Comparison of ENCODE assay signal across 18 mouse cellular contexts in genomic region chr9:70993326-70993725, GRCm38 (mm10). TPM values are rescaled to one million over a fixed set of nuclear protein-coding genes. Genes with fewer than 3 reads are reported as not detected.
DNase-seq lines count a peak whose midpoint lies in the region; ATAC-seq and TF ChIP-seq lines count a peak whose summit lies in the region.
"Had no signal": no experiment of that assay in that cellular context is flagged by ENCODE, and none has a peak within 500 bp of the region (broad histone marks: within the 10 kb centered on the region; RNA-seq: fewer than 3 reads in every experiment).

No protein-coding gene starts in this region.

- H3K27ac ChIP-seq in heart, embryonic 11.5 days (ENCODE audit: low read depth, low read length) = no peak overlapping the region
- H3K27ac ChIP-seq in stomach, embryonic 14.5 days (ENCODE audit: low read length) = no peak overlapping the region
- no peak overlapping the region for H3K27ac ChIP-seq in stomach, postnatal 0 days (replicated peaks)
- H3K27ac ChIP-seq in neural tube, embryonic 15.5 days (replicated peaks) = no peak overlapping the region
- H3K27ac ChIP-seq: embryonic facial prominence, embryonic 15.5 days; forebrain, embryonic 10.5 days; hindbrain, postnatal 0 days; midbrain, embryonic 15.5 days had no signal

- no peak for ATAC-seq in heart, embryonic 11.5 days (replicated peaks; ENCODE audit: insufficient number of reproducible peaks, low FRiP score, low TSS enrichment)
- peak; percentile 56; the same call in 1 of the 2 replicates for ATAC-seq in stomach, embryonic 14.5 days (ENCODE audit: insufficient number of reproducible peaks, insufficient read depth, low FRiP score, low read depth)
- no peak for ATAC-seq in stomach, postnatal 0 days (ENCODE audit: low FRiP score, low TSS enrichment)
- ATAC-seq in neural tube, embryonic 15.5 days (ENCODE audit: low FRiP score) = no peak
- ATAC-seq: hindbrain, postnatal 0 days; intestine, postnatal 0 days; midbrain, embryonic 15.5 days had no signal

- WGBS in heart, embryonic 11.5 days (ENCODE audit: insufficient replicate concordance) = 75% methylated on average over 6 of the region's 6 CpGs
- WGBS in stomach, embryonic 14.5 days = 40% methylated on average over 6 of the region's 6 CpGs
- WGBS in stomach, postnatal 0 days = 42% methylated on average over 6 of the region's 6 CpGs
- 56% methylated on average over 6 of the region's 6 CpGs for WGBS in neural tube, embryonic 15.5 days

- H3K9me3 ChIP-seq in heart, embryonic 11.5 days (replicated peaks; ENCODE audit: control insufficient read depth, low read length) = no peaks in the 10 kb centered on the region
- H3K9me3 ChIP-seq in stomach, embryonic 14.5 days (ENCODE audit: control insufficient read depth, low read depth, low read length) = peaks cover 3% of the 10 kb centered on the region; the same call in 1 of the 2 replicates
- no peaks in the 10 kb centered on the region for H3K9me3 ChIP-seq in stomach, postnatal 0 days (ENCODE audit: control insufficient read depth, low read length)
- 0 out of 2 replicates have a peak, but pooled peaks cover 3% of the 10 kb centered on the region for H3K9me3 ChIP-seq in neural tube, embryonic 15.5 days (replicated peaks)
- H3K9me3 ChIP-seq: embryonic facial prominence, embryonic 15.5 days; forebrain, embryonic 10.5 days; G1E; midbrain, embryonic 15.5 days had no signal

- no peak overlapping the region for H3K4me2 ChIP-seq in heart, embryonic 11.5 days
- H3K4me2 ChIP-seq in stomach, embryonic 14.5 days (replicated peaks; ENCODE audit: low read depth, low read length) = no peak overlapping the region
- H3K4me2 ChIP-seq in stomach, postnatal 0 days (replicated peaks; ENCODE audit: low read depth) = no peak overlapping the region
- H3K4me2 ChIP-seq in neural tube, embryonic 15.5 days = no peak overlapping the region
- H3K4me2 ChIP-seq: embryonic facial prominence, embryonic 15.5 days; midbrain, embryonic 15.5 days had no signal

- no peaks in the 10 kb centered on the region for H3K27me3 ChIP-seq in heart, embryonic 11.5 days (ENCODE audit: control insufficient read depth, insufficient read depth, low read length)
- no peaks in the 10 kb centered on the region for H3K27me3 ChIP-seq in stomach, embryonic 14.5 days (ENCODE audit: control insufficient read depth, insufficient read depth, low read length)
- H3K27me3 ChIP-seq in stomach, postnatal 0 days (ENCODE audit: control insufficient read depth, insufficient read depth, low read length) = no peaks in the 10 kb centered on the region; the same call in 1 of the 2 replicates
- H3K27me3 ChIP-seq in neural tube, embryonic 15.5 days (replicated peaks) = no peaks in the 10 kb centered on the region
- H3K27me3 ChIP-seq: embryonic facial prominence, embryonic 15.5 days; midbrain, embryonic 15.5 days had no signal

- TF ChIP-seq EP300 in stomach, postnatal 0 days (optimal IDR thresholded peaks at IDR 0.05) = no peak

- no peak for TF ChIP-seq CTCF in stomach, postnatal 0 days (IDR thresholded peaks at IDR 0.05; ENCODE audit: low read depth)

- peak; percentile 24 for DNase-seq in heart, adult 11 months
- DNase-seq in kidney, postnatal 14 days = peak; percentile 48
- DNase-seq in kidney, postnatal 25 days = no peak
- DNase-seq in stomach, postnatal 0 days (ENCODE audit: low spot score) = no peak
- DNase-seq: adrenal gland, postnatal 14 days; cerebellum, postnatal 10 days; liver; thymus, adult 2 months had no signal

- H3K9ac ChIP-seq in heart, embryonic 11.5 days (ENCODE audit: low read depth, low read length) = no peak overlapping the region
- H3K9ac ChIP-seq in stomach, embryonic 14.5 days (replicated peaks; ENCODE audit: low read depth, low read length) = no peak overlapping the region
- no peak overlapping the region for H3K9ac ChIP-seq in stomach, postnatal 0 days (ENCODE audit: low read length)
- H3K9ac ChIP-seq in neural tube, embryonic 15.5 days (replicated peaks) = no peak overlapping the region
- H3K9ac ChIP-seq: embryonic facial prominence, embryonic 15.5 days; midbrain, embryonic 15.5 days had no signal

- no peaks in the 10 kb centered on the region for H3K4me1 ChIP-seq in heart, embryonic 11.5 days (ENCODE audit: control insufficient read depth, insufficient read depth, low read length)
- no peaks in the 10 kb centered on the region for H3K4me1 ChIP-seq in stomach, embryonic 14.5 days (ENCODE audit: control insufficient read depth, insufficient read depth, low read length)
- no peaks in the 10 kb centered on the region for H3K4me1 ChIP-seq in stomach, postnatal 0 days (replicated peaks; ENCODE audit: control insufficient read depth, insufficient read depth)
- no peaks in the 10 kb centered on the region for H3K4me1 ChIP-seq in neural tube, embryonic 15.5 days
- H3K4me1 ChIP-seq: embryonic facial prominence, embryonic 15.5 days; forebrain, embryonic 10.5 days; midbrain, embryonic 15.5 days had no signal

- H3K4me3 ChIP-seq in heart, embryonic 11.5 days (ENCODE audit: low read depth, low read length) = no peak overlapping the region
- no peak overlapping the region for H3K4me3 ChIP-seq in stomach, embryonic 14.5 days (ENCODE audit: low read depth, low read length)
- no peak overlapping the region for H3K4me3 ChIP-seq in stomach, postnatal 0 days (ENCODE audit: low read depth, low read length)
- H3K4me3 ChIP-seq in neural tube, embryonic 15.5 days (replicated peaks) = no peak overlapping the region
- H3K4me3 ChIP-seq: embryonic facial prominence, embryonic 15.5 days; forebrain, embryonic 10.5 days; midbrain, embryonic 15.5 days; myocyte had no signal

- H3K36me3 ChIP-seq in heart, embryonic 11.5 days (ENCODE audit: control insufficient read depth, insufficient read depth, low read length) = no peaks in the 10 kb centered on the region
- H3K36me3 ChIP-seq in stomach, embryonic 14.5 days (ENCODE audit: control insufficient read depth, insufficient read depth, low read length) = no peaks in the 10 kb centered on the region
- H3K36me3 ChIP-seq in stomach, postnatal 0 days (ENCODE audit: control insufficient read depth, insufficient read depth, low read length) = no peaks in the 10 kb centered on the region
- no peaks in the 10 kb centered on the region for H3K36me3 ChIP-seq in neural tube, embryonic 15.5 days
- H3K36me3 ChIP-seq: embryonic facial prominence, embryonic 15.5 days; forebrain, embryonic 10.5 days; G1E; midbrain, embryonic 15.5 days had no signal

RNA-seq across cellular contexts. Expression of gene Lipc, which starts 41.3 kb away (rescaled TPM):
- 0.21 and 0.56 TPM in 2 replicates for polyA plus RNA-seq in heart, embryonic 11.5 days (2014; fragmentation: Nextera tagmentation; extraction: Ambion mirVana)
- polyA plus RNA-seq in stomach, embryonic 14.5 days (2014; fragmentation: Nextera tagmentation; extraction: Ambion mirVana) = 0.90 and 0.94 TPM in 2 replicates
- 1.2 and 1.4 TPM in 2 replicates for polyA plus RNA-seq in stomach, postnatal 0 days (2015; fragmentation: Nextera tagmentation; extraction: Ambion mirVana)
- polyA plus RNA-seq in neural tube, embryonic 15.5 days (2015; fragmentation: Nextera tagmentation; extraction: Ambion mirVana) = 0.35 TPM in 1 of 2 replicates, not detected in the other
- polyA plus RNA-seq: forebrain, embryonic 10.5 days; G1E; intestine, postnatal 0 days had no signal

Comparison
In these comparisons a context has a peak if more than half of its experiments do, and no peak if none do; other contexts are left out.
1. DNase-seq: peak in heart, adult 11 months (single experiment) and kidney, postnatal 14 days (single experiment); none in kidney, postnatal 25 days (0 of 2) and stomach, postnatal 0 days (single experiment).